Mouse (Mus musculus): ENCODE measurements at regions not wholly inside any gene's neighbourhood (a gene's known extent, or its start where the extent isn't known, plus 50 kb on each side); places are given as distances from the start of the nearest gene placed in this dataset.

- Histone ChIP-seq H3K27me3 (replicated peaks) (no peaks in the 10 kb centered on the region), H3K4me1 (no peaks in the 10 kb centered on the region), H3K27ac (no peak overlapping the region), H3K36me3 (no peaks in the 10 kb centered on the region), H3K9ac (no peak overlapping the region), H3K4me3 (replicated peaks) (no peak overlapping the region), H3K4me2 (no peak overlapping the region), H3K9me3 (no peaks in the 10 kb centered on the region)
- no peak for ATAC-seq (ENCODE audit: insufficient read depth, low FRiP score, low read depth)
- 81% methylated on average over 5 of the region's 5 CpGs for WGBS
Measured at GRCm38 (mm10) chr3:134611516-134612297, 217.1 kb upstream of the Tacr3 start.

DNA sequence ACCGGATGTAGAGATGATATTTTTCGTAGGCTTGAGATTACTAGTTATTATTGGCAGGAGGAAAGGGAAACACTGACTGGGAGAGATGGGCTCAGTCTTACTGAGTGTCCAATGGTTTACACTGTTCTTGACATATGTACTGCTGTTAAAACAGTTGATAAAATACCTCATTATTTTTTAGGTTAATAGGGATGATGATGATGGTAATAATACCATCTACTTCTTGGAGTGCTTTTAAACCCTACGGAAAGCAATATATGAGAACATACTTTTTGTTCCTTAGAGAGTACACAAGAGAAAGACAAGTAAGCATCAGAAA lies 216.6 kb upstream of the Tacr3 start:
- Histone ChIP-seq H3K36me3 (no peaks in the 10 kb centered on the region), H3K9me3 (no peaks in the 10 kb centered on the region), H3K4me1 (no peaks in the 10 kb centered on the region), H3K9ac (no peak overlapping the region), H3K27me3 (replicated peaks) (no peaks in the 10 kb centered on the region), H3K4me2 (no peak overlapping the region), H3K27ac (no peak overlapping the region), H3K4me3 (replicated peaks) (no peak overlapping the region)
- 87% methylated on average over 3 of the region's 3 CpGs for WGBS
- ATAC-seq (ENCODE audit: insufficient read depth, low FRiP score, low read depth) = no peak

DNA sequence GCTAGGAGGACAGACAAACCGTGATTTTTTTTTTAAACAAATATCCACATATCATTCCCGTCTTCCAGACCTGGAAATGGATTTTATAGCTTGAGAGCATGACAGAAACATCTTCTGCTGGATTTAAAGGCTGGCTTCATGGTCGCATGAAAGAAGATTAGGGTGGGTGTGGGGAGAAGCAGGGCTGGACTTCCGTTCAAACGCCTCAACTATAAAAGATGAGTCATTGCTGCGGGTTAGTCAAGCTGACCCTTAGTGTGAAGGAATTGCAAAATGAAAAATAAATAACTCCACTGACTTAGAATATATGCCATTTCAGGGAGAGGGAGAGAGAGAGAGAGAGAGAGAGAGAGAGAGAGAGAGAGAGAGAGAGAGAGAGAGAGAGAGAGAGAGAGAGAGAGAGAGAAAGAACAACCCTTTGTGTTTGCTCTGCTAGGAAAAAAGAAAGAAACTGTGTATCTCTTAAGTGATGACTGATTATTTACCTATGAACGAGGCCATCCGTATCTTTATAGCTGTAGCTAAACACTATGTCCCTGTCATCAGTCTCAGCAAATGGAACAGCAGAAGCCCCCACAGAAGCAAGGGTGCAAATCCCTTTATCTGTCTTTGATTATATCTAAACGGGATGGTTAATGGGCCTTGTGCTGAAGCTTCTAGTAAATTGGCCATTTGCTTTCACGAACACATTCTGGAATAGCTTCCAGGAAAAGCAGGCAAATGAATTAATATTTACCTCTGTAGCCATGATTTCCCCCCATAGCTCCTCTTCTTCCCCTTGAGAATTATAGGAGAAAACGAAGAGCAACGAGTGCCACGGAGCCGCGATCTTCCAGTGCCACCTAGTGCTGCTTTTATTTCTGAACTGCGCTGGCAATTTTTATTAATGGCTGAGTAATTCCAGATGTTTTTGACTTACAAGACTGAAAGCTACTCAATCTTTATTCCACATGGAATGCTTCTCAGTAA lies 199.4 kb upstream of the Tacr3 start:
- H3K4me2 ChIP-seq = peak overlapping the region; percentile 40
- no peak overlapping the region; the same call in 1 of the 2 replicates for H3K4me3 ChIP-seq (replicated peaks)
- no peaks in the 10 kb centered on the region for H3K4me1 ChIP-seq
- no peak overlapping the region for H3K9ac ChIP-seq
- no peaks in the 10 kb centered on the region for H3K9me3 ChIP-seq
- H3K27ac ChIP-seq = no peak overlapping the region
- 12% methylated on average over 16 of the region's 16 CpGs for WGBS
- no peaks in the 10 kb centered on the region for H3K27me3 ChIP-seq (replicated peaks)
- no peaks in the 10 kb centered on the region for H3K36me3 ChIP-seq
- ATAC-seq (ENCODE audit: insufficient read depth, low FRiP score, low read depth) = no peak

DNA sequence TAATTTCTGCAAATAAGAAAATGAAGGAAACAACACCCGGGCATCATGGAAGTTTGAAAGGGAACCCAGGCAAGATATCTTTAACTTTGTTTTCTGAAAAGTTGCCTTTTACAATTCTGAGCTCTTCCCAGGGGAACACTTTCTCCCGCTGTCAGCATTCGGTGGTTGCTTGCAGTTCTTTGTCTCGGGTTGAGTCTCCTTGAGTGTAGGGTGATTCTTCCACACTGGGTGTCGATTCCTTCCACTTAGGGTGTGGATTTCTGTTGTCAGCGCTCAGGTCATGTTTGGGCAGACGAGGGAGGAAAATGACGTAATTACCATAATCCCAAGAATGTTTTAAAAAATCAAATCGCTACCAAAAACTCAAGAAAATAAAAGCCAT lies 198.7 kb upstream of the Tacr3 start:
- WGBS = 39% methylated on average over 9 of the region's 9 CpGs

DNA sequence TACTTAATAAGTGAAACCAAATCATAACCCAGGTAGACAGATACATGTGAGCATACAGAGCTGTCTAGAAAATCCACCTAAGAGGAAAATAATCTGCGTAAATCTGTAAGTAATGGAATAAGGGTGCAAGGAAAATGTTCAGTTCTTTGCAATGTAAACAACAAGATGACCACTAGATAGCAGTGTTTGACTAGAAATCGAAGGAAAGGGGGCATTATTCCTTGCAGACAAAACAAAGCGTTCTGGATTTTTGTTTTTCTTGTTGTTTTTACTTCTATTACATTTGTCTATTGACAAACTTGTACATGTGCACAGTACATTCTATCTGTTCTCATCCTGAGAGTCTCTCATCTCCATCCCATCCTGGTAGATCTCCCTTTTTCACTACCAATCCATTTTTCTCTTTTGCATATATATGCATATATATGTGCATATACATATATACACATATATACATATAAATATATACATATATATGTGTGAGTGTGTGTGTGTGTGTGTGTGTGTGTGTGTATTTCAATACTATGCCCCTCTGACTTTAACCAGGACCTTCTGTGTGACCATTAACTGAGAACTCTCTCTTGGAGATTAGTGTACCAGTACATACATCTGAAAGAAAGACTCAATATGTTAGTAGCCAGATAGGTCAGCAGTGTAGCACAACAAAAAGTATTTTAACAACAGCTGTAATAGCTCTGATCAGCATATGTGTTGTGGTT lies 179.9 kb upstream of the Tacr3 start:
- Histone ChIP-seq H3K4me1 (no peaks in the 10 kb centered on the region), H3K4me3 (replicated peaks) (no peak overlapping the region), H3K36me3 (no peaks in the 10 kb centered on the region), H3K27me3 (replicated peaks) (no peaks in the 10 kb centered on the region), H3K9ac (no peak overlapping the region), H3K27ac (no peak overlapping the region), H3K9me3 (no peaks in the 10 kb centered on the region), H3K4me2 (no peak overlapping the region)
- ATAC-seq (ENCODE audit: insufficient read depth, low FRiP score, low read depth) = no peak
- WGBS = 42% methylated on average over 3 of the region's 3 CpGs

More for the DNA sequence above, 198.7 kb upstream of the Tacr3 start:
- Histone ChIP-seq H3K36me3 (no peaks in the 10 kb centered on the region), H3K9me3 (no peaks in the 10 kb centered on the region), H3K4me1 (no peaks in the 10 kb centered on the region), H3K4me3 (replicated peaks) (no peak overlapping the region; the same call in 1 of the 2 replicates), H3K9ac (no peak overlapping the region), H3K27me3 (replicated peaks) (no peaks in the 10 kb centered on the region), H3K27ac (no peak overlapping the region), H3K4me2 (peak overlapping the region; percentile 40)
- ATAC-seq (ENCODE audit: insufficient read depth, low FRiP score, low read depth) = no peak

- Histone ChIP-seq H3K4me2 (no peak overlapping the region), H3K36me3 (no peaks in the 10 kb centered on the region), H3K27ac (no peak overlapping the region), H3K27me3 (replicated peaks) (no peaks in the 10 kb centered on the region), H3K9me3 (no peaks in the 10 kb centered on the region), H3K4me3 (replicated peaks) (no peak overlapping the region), H3K4me1 (no peaks in the 10 kb centered on the region), H3K9ac (no peak overlapping the region)
- ATAC-seq (ENCODE audit: insufficient read depth, low FRiP score, low read depth) = no peak
- WGBS = 24% methylated on average over 4 of the region's 4 CpGs
Measured at GRCm38 (mm10) chr3:134654051-134654450, 174.8 kb upstream of the Tacr3 start.

DNA sequence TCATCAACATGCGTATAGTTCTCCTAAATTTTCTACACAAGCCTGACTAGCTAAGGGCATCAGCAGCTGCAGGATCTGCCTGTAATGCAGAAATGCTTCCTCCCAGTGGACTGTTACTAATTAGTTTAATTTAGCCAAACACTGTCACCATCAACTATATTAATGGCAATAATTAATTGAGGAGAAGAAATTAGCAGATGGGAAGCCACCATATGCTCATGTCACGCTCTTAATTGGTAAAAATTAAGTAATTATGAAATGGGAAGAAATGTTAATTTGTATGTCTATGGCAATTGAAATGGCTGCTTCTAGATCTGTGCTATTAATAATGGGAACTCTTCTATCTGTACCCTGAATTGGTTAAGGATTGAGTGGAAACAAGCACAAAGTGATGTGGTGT lies 133.9 kb upstream of the Tacr3 start:
- Histone ChIP-seq H3K4me1 (no peaks in the 10 kb centered on the region), H3K9ac (no peak overlapping the region), H3K9me3 (no peaks in the 10 kb centered on the region), H3K27me3 (replicated peaks) (no peaks in the 10 kb centered on the region), H3K4me2 (no peak overlapping the region), H3K27ac (no peak overlapping the region), H3K4me3 (replicated peaks) (no peak overlapping the region), H3K36me3 (no peaks in the 10 kb centered on the region)
- 93% methylated on average over 2 of the region's 2 CpGs for WGBS
- no peak for ATAC-seq (ENCODE audit: insufficient read depth, low FRiP score, low read depth)

- Histone ChIP-seq H3K4me1 (no peaks in the 10 kb centered on the region), H3K4me2 (no peak overlapping the region), H3K4me3 (replicated peaks) (no peak overlapping the region), H3K9ac (no peak overlapping the region), H3K9me3 (no peaks in the 10 kb centered on the region), H3K27me3 (replicated peaks) (no peaks in the 10 kb centered on the region), H3K36me3 (no peaks in the 10 kb centered on the region), H3K27ac (no peak overlapping the region)
- no peak for ATAC-seq (ENCODE audit: insufficient read depth, low FRiP score, low read depth)
- 21% methylated on average over 2 of the region's 2 CpGs for WGBS
Measured at GRCm38 (mm10) chr3:134718620-134719019, 110.2 kb upstream of the Tacr3 start.

DNA sequence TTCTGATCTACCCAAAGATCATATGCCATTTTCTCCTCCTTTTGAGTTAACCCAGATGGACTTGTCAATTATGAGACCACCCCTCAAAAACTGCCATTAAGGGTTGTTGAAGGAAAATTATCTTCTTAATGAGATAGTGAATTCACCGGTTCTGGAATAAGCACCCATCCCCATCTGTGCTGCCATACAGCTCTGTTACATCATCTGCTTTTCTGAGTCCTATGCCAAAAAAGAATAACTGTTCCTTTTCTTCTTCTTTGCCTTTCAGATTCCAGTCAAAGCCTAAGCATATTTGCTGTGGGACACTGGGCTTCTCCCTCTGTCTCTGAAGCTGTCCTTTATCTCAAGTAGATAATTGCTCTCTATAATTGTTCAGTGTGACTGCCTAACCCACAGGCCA lies 93.1 kb upstream of the Tacr3 start:
- no peak for ATAC-seq (ENCODE audit: insufficient read depth, low FRiP score, low read depth)
- H3K9me3 ChIP-seq = no peaks in the 10 kb centered on the region
- 78% methylated on average over 1 of the region's 1 CpGs for WGBS
- H3K27me3 ChIP-seq (replicated peaks) = no peaks in the 10 kb centered on the region
- H3K4me1 ChIP-seq = no peaks in the 10 kb centered on the region
- H3K9ac ChIP-seq = no peak overlapping the region
- no peak overlapping the region for H3K4me2 ChIP-seq
- no peak overlapping the region for H3K4me3 ChIP-seq (replicated peaks)
- H3K36me3 ChIP-seq = no peaks in the 10 kb centered on the region
- no peak overlapping the region for H3K27ac ChIP-seq

GRCm38 (mm10) chr3:134761108-134761507 lies 67.7 kb upstream of the Tacr3 start:
- H3K4me3 ChIP-seq (replicated peaks) = no peak overlapping the region
- no peak overlapping the region for H3K27ac ChIP-seq
- no peaks in the 10 kb centered on the region for H3K36me3 ChIP-seq
- H3K9me3 ChIP-seq = no peaks in the 10 kb centered on the region
- no peaks in the 10 kb centered on the region for H3K4me1 ChIP-seq
- no peaks in the 10 kb centered on the region for H3K27me3 ChIP-seq (replicated peaks)
- H3K9ac ChIP-seq = no peak overlapping the region
- 97% methylated on average over 1 of the region's 1 CpGs for WGBS
- no peak for ATAC-seq (ENCODE audit: insufficient read depth, low FRiP score, low read depth)
- no peak overlapping the region for H3K4me2 ChIP-seq

- ATAC-seq (ENCODE audit: insufficient read depth, low FRiP score, low read depth) = no peak
- Histone ChIP-seq H3K27me3 (replicated peaks) (no peaks in the 10 kb centered on the region), H3K4me3 (replicated peaks) (no peak overlapping the region), H3K36me3 (no peaks in the 10 kb centered on the region), H3K4me2 (no peak overlapping the region), H3K9ac (no peak overlapping the region), H3K9me3 (no peaks in the 10 kb centered on the region), H3K4me1 (no peaks in the 10 kb centered on the region), H3K27ac (no peak overlapping the region)
- 67% methylated on average over 4 of the region's 4 CpGs for WGBS
Measured at GRCm38 (mm10) chr3:134763264-134763936, 65.4 kb upstream of the Tacr3 start.
